Mouse (Mus musculus) kidney, postnatal 10 days (tissue): ENCODE measurements around the gene Ptpn20.

Source experiments
- DNase-seq: peaks from one replicate; pipeline ENCODE4 v3.0.0; 2021; ENCODE audit warnings: mixed read lengths

Ptpn20 gene

GRCm38 (mm10) chr14:33677996-33678395 lies 89.0 kb downstream of the Ptpn20 start:
- no peak for DNase-seq

GRCm38 (mm10) chr14:33678740-33679139 lies 89.7 kb downstream of the Ptpn20 start:
- DNase-seq, result no peak

GRCm38 (mm10) chr14:33680621-33681020 lies 91.6 kb downstream of the Ptpn20 start:
- no peak for DNase-seq

GRCm38 (mm10) chr14:33682768-33683167 lies 93.8 kb downstream of the Ptpn20 start:
- no peak for DNase-seq

GRCm38 (mm10) chr14:33683701-33684100 lies 94.7 kb downstream of the Ptpn20 start:
- DNase-seq, result peak; percentile 28

- DNase-seq, result peak; percentile 56
Measured at GRCm38 (mm10) chr14:33687444-33688028, 98.5 kb downstream of the Ptpn20 start.

GRCm38 (mm10) chr14:33689044-33689443 lies 100.0 kb downstream of the Ptpn20 start:
- DNase-seq, result no peak
